Comparison of ENCODE assay signal across 12 mouse cellular contexts in the genomic region with DNA sequence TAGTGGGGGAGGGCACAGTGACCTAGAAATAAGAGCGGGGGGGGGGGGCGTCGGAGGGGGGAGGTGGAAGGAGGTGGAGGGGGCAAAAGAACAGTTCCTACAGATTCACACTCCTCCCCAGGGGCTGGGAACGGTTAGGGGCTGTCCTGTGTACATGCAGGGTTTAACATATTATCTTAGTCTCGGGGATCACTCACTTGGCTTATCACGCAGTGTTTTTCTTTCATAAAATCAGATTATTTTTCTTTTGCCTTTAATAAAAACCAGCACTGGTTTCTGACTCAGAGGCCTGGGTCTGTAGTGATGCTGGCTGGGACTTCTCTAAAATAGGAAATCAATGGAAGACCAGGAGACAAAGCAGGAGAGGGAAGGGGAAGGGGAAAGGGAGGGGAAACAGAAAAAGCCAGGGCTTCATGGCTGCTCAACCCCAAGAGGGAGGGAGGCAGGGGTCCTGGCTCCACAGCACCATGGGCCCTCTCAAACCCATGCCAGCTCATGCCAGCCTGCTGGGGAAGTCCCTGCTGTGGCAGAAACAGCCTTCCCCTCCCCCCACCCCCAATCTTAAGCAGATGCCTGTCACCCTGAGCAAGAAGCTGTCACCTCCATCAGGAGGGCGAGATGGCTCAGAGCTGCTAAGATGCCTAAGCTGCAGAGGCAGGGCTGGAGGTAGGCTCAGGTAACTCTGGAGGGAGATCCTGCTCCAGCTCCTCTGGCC.
DNase-seq lines count a peak whose midpoint lies in the region; ATAC-seq and TF ChIP-seq lines count a peak whose summit lies in the region.
"Had no signal": no experiment of that assay in that cellular context is flagged by ENCODE, and none has a peak within 500 bp of the region (broad histone marks: within the 10 kb centered on the region; RNA-seq: fewer than 3 reads in every experiment).

No protein-coding gene starts in this region.

- peaks cover 33% of the 10 kb centered on the region for H3K4me1 ChIP-seq in kidney, embryonic 15.5 days
- H3K4me1 ChIP-seq in kidney, embryonic 14.5 days (ENCODE audit: control insufficient read depth, insufficient read depth, low read length): peaks cover 21% of the 10 kb centered on the region
- H3K4me1 ChIP-seq in embryonic facial prominence, embryonic 12.5 days: peaks cover 29% of the 10 kb centered on the region
- H3K4me1 ChIP-seq in hindbrain, embryonic 13.5 days (replicated peaks): peaks cover 49% of the 10 kb centered on the region
- H3K4me1 ChIP-seq in midbrain, embryonic 16.5 days (ENCODE audit: control insufficient read depth, insufficient read depth, low read length): peaks cover 52% of the 10 kb centered on the region
- no peaks in the 10 kb centered on the region; the same call in none of the 2 replicates for H3K4me1 ChIP-seq in heart, adult 2 months (ENCODE audit: control insufficient read depth, insufficient read depth, low read length)
- H3K4me1 ChIP-seq: liver, embryonic 13.5 days had no signal

- no peaks in the 10 kb centered on the region for H3K79me2 ChIP-seq in heart, adult 2 months (replicated peaks; ENCODE audit: control insufficient read depth, insufficient read depth, low read length)

- TF ChIP-seq EP300 in heart, adult 2 months (IDR thresholded peaks at IDR 0.05; ENCODE audit: insufficient read depth, low read depth, low read length): no peak

- peak overlapping the region; percentile 78 for H3K27ac ChIP-seq in kidney, embryonic 15.5 days
- no peak overlapping the region; the same call in 1 of the 2 replicates for H3K27ac ChIP-seq in kidney, embryonic 14.5 days (ENCODE audit: low read depth, low read length)
- peak overlapping the region; percentile 67 for H3K27ac ChIP-seq in embryonic facial prominence, embryonic 12.5 days
- peak overlapping the region; percentile 82 for H3K27ac ChIP-seq in hindbrain, embryonic 13.5 days
- peak overlapping the region; percentile 90 for H3K27ac ChIP-seq in midbrain, embryonic 16.5 days (ENCODE audit: low read length)
- H3K27ac ChIP-seq in heart, adult 2 months: no peak overlapping the region
- H3K27ac ChIP-seq: heart, embryonic 15.5 days; liver, embryonic 13.5 days; stomach, embryonic 15.5 days had no signal

- WGBS in kidney, embryonic 15.5 days: 25% methylated on average over 6 of the region's 7 CpGs
- WGBS in kidney, embryonic 14.5 days: 33% methylated on average over 5 of the region's 7 CpGs
- WGBS in embryonic facial prominence, embryonic 12.5 days: 4% methylated on average over 4 of the region's 7 CpGs
- WGBS in hindbrain, embryonic 13.5 days: 10% methylated on average over 6 of the region's 7 CpGs
- WGBS in midbrain, embryonic 16.5 days: 7% methylated on average over 6 of the region's 7 CpGs
- WGBS in heart, adult 2 months: 19% methylated on average over 6 of the region's 7 CpGs

- no peak for DNase-seq in heart, adult 2 months
- DNase-seq in urinary bladder, postnatal 25 days (ENCODE audit: low spot score): no peak
- DNase-seq in layer of hippocampus, adult 9-10 months (ENCODE audit: low spot score): no peak
- DNase-seq: liver, embryonic 13.5 days had no signal

- no peaks in the 10 kb centered on the region for H3K27me3 ChIP-seq in kidney, embryonic 15.5 days
- no peaks in the 10 kb centered on the region for H3K27me3 ChIP-seq in kidney, embryonic 14.5 days (ENCODE audit: control insufficient read depth, insufficient read depth, low read length)
- no peaks in the 10 kb centered on the region for H3K27me3 ChIP-seq in embryonic facial prominence, embryonic 12.5 days
- peaks cover 8% of the 10 kb centered on the region; the same call in 1 of the 2 replicates for H3K27me3 ChIP-seq in hindbrain, embryonic 13.5 days
- no peaks in the 10 kb centered on the region for H3K27me3 ChIP-seq in midbrain, embryonic 16.5 days (ENCODE audit: control insufficient read depth, insufficient read depth, low read depth, low read length)
- H3K27me3 ChIP-seq in heart, adult 2 months (ENCODE audit: control insufficient read depth, insufficient read depth, low read length): no peaks in the 10 kb centered on the region
- H3K27me3 ChIP-seq: stomach, embryonic 15.5 days had no signal

- no peak for ATAC-seq in kidney, embryonic 15.5 days (replicated peaks; ENCODE audit: low FRiP score)
- ATAC-seq in kidney, embryonic 14.5 days (ENCODE audit: low FRiP score, low TSS enrichment): no peak
- peak; percentile 43 for ATAC-seq in embryonic facial prominence, embryonic 12.5 days (ENCODE audit: insufficient number of reproducible peaks, insufficient read depth, low FRiP score, low TSS enrichment)
- peak; percentile 50; the same call in 1 of the 2 replicates for ATAC-seq in hindbrain, embryonic 13.5 days (ENCODE audit: low FRiP score)
- peak; percentile 53 for ATAC-seq in midbrain, embryonic 16.5 days
- ATAC-seq: activated CD4-positive, CD25-positive, alpha-beta regulatory T cell, adult 4 months had no signal

- no peak overlapping the region for H3K4me2 ChIP-seq in kidney, embryonic 15.5 days
- no peak overlapping the region for H3K4me2 ChIP-seq in kidney, embryonic 14.5 days (replicated peaks; ENCODE audit: low read depth, low read length)
- H3K4me2 ChIP-seq in embryonic facial prominence, embryonic 12.5 days (replicated peaks): 0 out of 2 replicates have a peak overlapping the region, but pooled peaks have one; percentile 1
- H3K4me2 ChIP-seq in hindbrain, embryonic 13.5 days: no peak overlapping the region
- no peak overlapping the region for H3K4me2 ChIP-seq in midbrain, embryonic 16.5 days (ENCODE audit: low read length)
- H3K4me2 ChIP-seq: heart, embryonic 15.5 days; liver, embryonic 13.5 days; stomach, embryonic 15.5 days had no signal

- TF ChIP-seq POLR2A in heart, adult 2 months (IDR thresholded peaks at IDR 0.05; ENCODE audit: insufficient read depth, low read depth, low read length): no peak

- no peak overlapping the region for H3K9ac ChIP-seq in kidney, embryonic 15.5 days
- H3K9ac ChIP-seq in kidney, embryonic 14.5 days (ENCODE audit: low read depth, low read length): no peak overlapping the region
- H3K9ac ChIP-seq in embryonic facial prominence, embryonic 12.5 days: no peak overlapping the region; the same call in 1 of the 2 replicates
- H3K9ac ChIP-seq in hindbrain, embryonic 13.5 days: peak overlapping the region; percentile 46; the same call in 1 of the 2 replicates
- H3K9ac ChIP-seq in midbrain, embryonic 16.5 days (ENCODE audit: low read depth, low read length): peak overlapping the region; percentile 46; the same call in 1 of the 2 replicates
- no peak overlapping the region for H3K9ac ChIP-seq in heart, adult 2 months (ENCODE audit: low read depth, low read length)
- H3K9ac ChIP-seq: heart, embryonic 15.5 days; liver, embryonic 13.5 days; stomach, embryonic 15.5 days had no signal

- H3K4me3 ChIP-seq in kidney, embryonic 15.5 days (replicated peaks): no peak overlapping the region
- H3K4me3 ChIP-seq in kidney, embryonic 14.5 days (ENCODE audit: low read length): no peak overlapping the region
- H3K4me3 ChIP-seq in embryonic facial prominence, embryonic 12.5 days: no peak overlapping the region
- no peak overlapping the region for H3K4me3 ChIP-seq in hindbrain, embryonic 13.5 days
- no peak overlapping the region for H3K4me3 ChIP-seq in midbrain, embryonic 16.5 days (ENCODE audit: low read depth, low read length)
- H3K4me3 ChIP-seq in heart, adult 2 months: no peak overlapping the region
- H3K4me3 ChIP-seq: heart, embryonic 15.5 days; liver, embryonic 13.5 days; stomach, embryonic 15.5 days had no signal

- no peaks in the 10 kb centered on the region for H3K9me3 ChIP-seq in kidney, embryonic 15.5 days (replicated peaks)
- no peaks in the 10 kb centered on the region for H3K9me3 ChIP-seq in kidney, embryonic 14.5 days (ENCODE audit: control insufficient read depth, low read length)
- no peaks in the 10 kb centered on the region; the same call in 1 of the 2 replicates for H3K9me3 ChIP-seq in embryonic facial prominence, embryonic 12.5 days
- H3K9me3 ChIP-seq in hindbrain, embryonic 13.5 days: no peaks in the 10 kb centered on the region
- no peaks in the 10 kb centered on the region for H3K9me3 ChIP-seq in midbrain, embryonic 16.5 days (replicated peaks; ENCODE audit: control insufficient read depth, low read length, poor library complexity, severe bottlenecking)
- H3K9me3 ChIP-seq: liver, embryonic 13.5 days; stomach, embryonic 15.5 days had no signal

- TF ChIP-seq CTCF in heart, adult 2 months (IDR thresholded peaks at IDR 0.05): no peak

- intact Hi-C loops in heart, adult 2 months (cut with DNase I): no loop called here

- H3K36me3 ChIP-seq in kidney, embryonic 15.5 days: no peaks in the 10 kb centered on the region
- H3K36me3 ChIP-seq in kidney, embryonic 14.5 days (ENCODE audit: control insufficient read depth, insufficient read depth, low read length): no peaks in the 10 kb centered on the region
- H3K36me3 ChIP-seq in embryonic facial prominence, embryonic 12.5 days: no peaks in the 10 kb centered on the region
- no peaks in the 10 kb centered on the region for H3K36me3 ChIP-seq in hindbrain, embryonic 13.5 days
- H3K36me3 ChIP-seq in midbrain, embryonic 16.5 days (ENCODE audit: control insufficient read depth, insufficient read depth, low read length): no peaks in the 10 kb centered on the region
- H3K36me3 ChIP-seq in heart, adult 2 months (ENCODE audit: control insufficient read depth, insufficient read depth, low read length): no peaks in the 10 kb centered on the region
- H3K36me3 ChIP-seq: heart, embryonic 15.5 days; liver, embryonic 13.5 days; stomach, embryonic 15.5 days had no signal

Comparison
In these comparisons a context has a peak if more than half of its experiments do, and no peak if none do; other contexts are left out.
1. H3K27ac ChIP-seq: peak in kidney, embryonic 15.5 days (single experiment), embryonic facial prominence, embryonic 12.5 days (single experiment), hindbrain, embryonic 13.5 days (single experiment) and midbrain, embryonic 16.5 days (single experiment); none in kidney, embryonic 14.5 days (single experiment) and heart, adult 2 months (single experiment).
2. ATAC-seq: peak in embryonic facial prominence, embryonic 12.5 days (single experiment), hindbrain, embryonic 13.5 days (single experiment) and midbrain, embryonic 16.5 days (single experiment); none in kidney, embryonic 15.5 days (single experiment) and kidney, embryonic 14.5 days (single experiment).
3. H3K9ac ChIP-seq: peak in hindbrain, embryonic 13.5 days (single experiment) and midbrain, embryonic 16.5 days (single experiment); none in kidney, embryonic 15.5 days (single experiment), kidney, embryonic 14.5 days (single experiment), embryonic facial prominence, embryonic 12.5 days (single experiment) and heart, adult 2 months (single experiment).